Mouse (Mus musculus): ENCODE measurements around the gene Tulp1. TPM values are rescaled to one million over a fixed set of nuclear protein-coding genes. Genes with fewer than 3 reads are reported as not detected.

The Tulp1 gene
- total RNA-seq, 2 experiments from 2014 or later, result not detected

- no peak for ATAC-seq (ENCODE audit: poor library complexity, severe bottlenecking)
These were observed 47.9 kb downstream of the Tulp1 start for GRCm38 (mm10) chr17:28317091-28317490.

- ATAC-seq (ENCODE audit: poor library complexity, severe bottlenecking), result no peak
These were observed 48.5 kb downstream of the Tulp1 start for GRCm38 (mm10) chr17:28316476-28316875.

GRCm38 (mm10) chr17:28315611-28316160 lies 49.3 kb downstream of the Tulp1 start:
- ATAC-seq (ENCODE audit: poor library complexity, severe bottlenecking), result no peak

- no peak for ATAC-seq (ENCODE audit: poor library complexity, severe bottlenecking)
These were observed 51.2 kb downstream of the Tulp1 start for GRCm38 (mm10) chr17:28313880-28314225.

GRCm38 (mm10) chr17:28313212-28313879 lies 51.7 kb downstream of the Tulp1 start, which contains the start of gene Fance:
Gene Fance (plus strand): TSS chr17:28313519.
- peak; percentile 98 for ATAC-seq (ENCODE audit: poor library complexity, severe bottlenecking)

GRCm38 (mm10) chr17:28312232-28313211 lies 52.5 kb downstream of the Tulp1 start:
- ATAC-seq (ENCODE audit: poor library complexity, severe bottlenecking), result peak; percentile 43; the same call in 1 of the 2 replicates

- no peak for ATAC-seq (ENCODE audit: poor library complexity, severe bottlenecking)
These were observed 53.5 kb downstream of the Tulp1 start for GRCm38 (mm10) chr17:28311366-28312132.

GRCm38 (mm10) chr17:28310831-28311230 lies 54.2 kb downstream of the Tulp1 start:
- no peak for ATAC-seq (ENCODE audit: poor library complexity, severe bottlenecking)

- ATAC-seq (ENCODE audit: poor library complexity, severe bottlenecking), result peak; percentile 62
These were observed 56.5 kb downstream of the Tulp1 start for GRCm38 (mm10) chr17:28308297-28309195.

GRCm38 (mm10) chr17:28305172-28305571 lies 59.9 kb downstream of the Tulp1 start:
- ATAC-seq (ENCODE audit: poor library complexity, severe bottlenecking), result no peak

Other genes starting within 250 kb of the Tulp1 start
- gene Scube3, start 223.1 kb downstream of the Tulp1 start, total RNA-seq (2015), result not detected in 2 replicates
- not detected in 2 replicates for gene Scube3, start 223.1 kb downstream of the Tulp1 start, total RNA-seq (2017)
- 4.2 and 6.4 TPM in 2 replicates for gene Zfp523, start 188.1 kb downstream of the Tulp1 start, total RNA-seq (2015)
- gene Zfp523, start 188.1 kb downstream of the Tulp1 start, total RNA-seq (2017), result 7.1 and 8.1 TPM in 2 replicates
- 35.4 and 40.7 TPM in 2 replicates for gene Def6, start 157.4 kb downstream of the Tulp1 start, total RNA-seq (2015)
- gene Def6, start 157.4 kb downstream of the Tulp1 start, total RNA-seq (2017), result 91.5 and 92.6 TPM in 2 replicates
- gene Ppard, start 132.5 kb downstream of the Tulp1 start, total RNA-seq (2015), result 19.5 and 19.6 TPM in 2 replicates
- gene Ppard, start 132.5 kb downstream of the Tulp1 start, total RNA-seq (2017), result 4.4 and 8.2 TPM in 2 replicates
- 11.5 and 11.9 TPM in 2 replicates for gene Fance, start 51.7 kb downstream of the Tulp1 start, total RNA-seq (2015)
- gene Fance, start 51.7 kb downstream of the Tulp1 start, total RNA-seq (2017), result 7.5 and 14.3 TPM in 2 replicates
- gene Rpl10a, start 36.8 kb downstream of the Tulp1 start, total RNA-seq (2015), result 1,429 and 1,585 TPM in 2 replicates
- gene Rpl10a, start 36.8 kb downstream of the Tulp1 start, total RNA-seq (2017), result 468 and 491 TPM in 2 replicates
- not detected in 2 replicates for gene Tead3, start 14.4 kb downstream of the Tulp1 start, total RNA-seq (2015)
- gene Tead3, start 14.4 kb downstream of the Tulp1 start, total RNA-seq (2017), result not detected in 2 replicates
- gene Fkbp5, start 152.3 kb upstream of the Tulp1 start, total RNA-seq (2015), result 12.8 and 17.9 TPM in 2 replicates
- 25.9 and 26.8 TPM in 2 replicates for gene Fkbp5, start 152.3 kb upstream of the Tulp1 start, total RNA-seq (2017)
- gene Armc12, start 165.6 kb upstream of the Tulp1 start, total RNA-seq (2015), result 0.16 TPM in 1 of 2 replicates, not detected in the other
- not detected in 2 replicates for gene Armc12, start 165.6 kb upstream of the Tulp1 start, total RNA-seq (2017)
- not detected in 2 replicates for gene Clpsl2, start 184.2 kb upstream of the Tulp1 start, total RNA-seq (2015)
- not detected in 2 replicates for gene Clpsl2, start 184.2 kb upstream of the Tulp1 start, total RNA-seq (2017)
- gene Clps, start 195.5 kb upstream of the Tulp1 start, total RNA-seq (2015), result not detected in 2 replicates
- gene Clps, start 195.5 kb upstream of the Tulp1 start, total RNA-seq (2017), result not detected in 2 replicates
- not detected in 2 replicates for gene Lhfpl5, start 210.4 kb upstream of the Tulp1 start, total RNA-seq (2015)
- not detected in 2 replicates for gene Lhfpl5, start 210.4 kb upstream of the Tulp1 start, total RNA-seq (2017)

Measured in megakaryocyte, adult 5-6 weeks (primary cell).